Mouse (Mus musculus) MEL (cell line): ENCODE results near the gene Snf8.
A peak's percentile ranks its signal among the peaks of the same experiment; 100 is the strongest.

Experiments
- BHLHE40 ChIP-seq: IDR thresholded peaks from 2 replicates; pipeline ENCODE4 v1.6.1; 2012; ENCODE audit warnings: low read depth, mild to moderate bottlenecking, inconsistent platforms, low read length, improper control_type of control experiment, borderline replicate concordance
- CTCF ChIP-seq, 3 experiments: IDR thresholded peaks in 2 of 3; conservative IDR thresholded peaks in 1 of 3; 2 replicates each; pipeline ENCODE4 v1.5.1; 2011 to 2012; ENCODE audit warnings: low read length in 3 of 3, low read depth in 2 of 3, mild to moderate bottlenecking in 2 of 3, improper control_type of control experiment in 1 of 3, inconsistent platforms in 1 of 3, mixed read lengths in 1 of 3, moderate library complexity in 1 of 3; ENCODE audit not compliant: control insufficient read depth in 1 of 3, insufficient read depth in 1 of 3, poor library complexity in 1 of 3, severe bottlenecking in 1 of 3
- ETS1 ChIP-seq: IDR thresholded peaks from 2 replicates; pipeline ENCODE4 v1.6.1; 2012; ENCODE audit warnings: low read depth, mild to moderate bottlenecking, inconsistent platforms, low read length, improper control_type of control experiment, moderate library complexity
- MAFK ChIP-seq: IDR thresholded peaks from 2 replicates; pipeline ENCODE4 v1.6.1; 2011; ENCODE audit warnings: low read depth, mild to moderate bottlenecking, low read length, improper control_type of control experiment, borderline replicate concordance
- MAX ChIP-seq: IDR thresholded peaks from 2 replicates; pipeline ENCODE4 v1.6.1; 2011; ENCODE audit warnings: low read length, improper control_type of control experiment
- POLR2A ChIP-seq, 2 experiments: IDR thresholded peaks; 2 replicates each; pipeline ENCODE4 v1.6.1; 2011 to 2012; ENCODE audit warnings: low read length in 2 of 2, mild to moderate bottlenecking in 2 of 2, control low read depth in 1 of 2, improper control_type of control experiment in 1 of 2, low read depth in 1 of 2, moderate library complexity in 1 of 2; ENCODE audit not compliant: control insufficient read depth in 1 of 2, insufficient read depth in 1 of 2, poor library complexity in 1 of 2
- RCOR1 ChIP-seq: IDR thresholded peaks from 2 replicates; pipeline ENCODE4 v1.6.1; 2012; ENCODE audit warnings: low read depth, mild to moderate bottlenecking, inconsistent platforms, low read length, improper control_type of control experiment
- TAL1 ChIP-seq: IDR thresholded peaks from 2 replicates; pipeline ENCODE4 v1.6.1; 2012; ENCODE audit warnings: mild to moderate bottlenecking, inconsistent platforms, low read length, moderate library complexity, mixed read lengths
- TBP ChIP-seq: IDR thresholded peaks from 2 replicates; pipeline ENCODE4 v1.8.0; 2011; ENCODE audit warnings: low read depth, low read length, improper control_type of control experiment
- USF2 ChIP-seq, 2 experiments: IDR thresholded peaks; 2 replicates each; pipeline ENCODE4 v1.6.1; 2011 to 2012; ENCODE audit warnings: improper control_type of control experiment in 2 of 2, low read length in 2 of 2, borderline replicate concordance in 1 of 2, inconsistent platforms in 1 of 2, low read depth in 1 of 2, mild to moderate bottlenecking in 1 of 2; ENCODE audit not compliant: insufficient read depth in 1 of 2
- ZNF384 ChIP-seq: IDR thresholded peaks from 2 replicates; pipeline ENCODE4 v1.6.1; 2012; ENCODE audit warnings: low read depth, mild to moderate bottlenecking, inconsistent platforms, low read length, improper control_type of control experiment

DNA sequence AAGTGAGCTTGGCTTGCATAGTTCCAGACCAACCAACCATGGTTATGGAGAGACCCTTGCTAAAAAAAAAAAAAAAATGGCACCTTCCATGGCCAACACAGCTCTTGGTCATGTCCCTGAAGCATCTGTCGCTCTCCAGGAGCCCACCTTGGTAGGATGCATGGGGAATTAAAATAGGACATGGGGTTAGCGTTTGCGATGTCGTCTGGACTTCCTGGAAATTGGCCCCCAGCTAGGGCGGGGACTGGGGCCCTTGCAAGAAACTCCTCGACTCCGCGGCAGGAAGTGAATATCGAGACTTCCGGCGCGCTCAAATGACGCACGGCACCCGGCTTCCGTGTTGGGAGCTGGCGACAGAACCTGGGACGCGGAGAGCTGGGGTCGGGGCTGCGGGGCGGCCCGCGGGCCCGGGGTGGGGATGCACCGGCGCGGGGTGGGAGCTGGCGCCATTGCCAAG is at the start of gene Snf8:
- TF ChIP-seq USF2 (IDR thresholded peaks at IDR 0.05; ENCODE audit: borderline replicate concordance in 1 of 2, insufficient read depth in 1 of 2, low read depth in 1 of 2, low read length in 2 of 2) (no peak), CTCF (IDR thresholded peaks at IDR 0.05 in 2 of 3, conservative IDR thresholded peaks at IDR 0.05 in 1 of 3; ENCODE audit: control insufficient read depth in 1 of 3, insufficient read depth in 1 of 3, low read depth in 2 of 3, low read length in 3 of 3, poor library complexity in 1 of 3, severe bottlenecking in 1 of 3) (no peak), RCOR1 (no peak), ETS1 (0 out of 2 replicates have a peak, but pooled peaks have one; percentile 42), TBP (peak; percentile 89), MAX (peak; percentile 20; the same call in 1 of the 2 replicates), POLR2A (IDR thresholded peaks at IDR 0.05; ENCODE audit: control insufficient read depth in 1 of 2, insufficient read depth in 1 of 2, low read depth in 1 of 2, low read length in 2 of 2, poor library complexity in 1 of 2) (peak; percentile 67 to 96; a peak in 3 of 4 replicates), MAFK (no peak), TAL1 (no peak), ZNF384 (peak; percentile 82), BHLHE40 (no peak)
